Mouse (Mus musculus) limb, embryonic 14.5 days (tissue): ENCODE measurements at regions not wholly inside any gene's neighbourhood (a gene's known extent, or its start where the extent isn't known, plus 50 kb on each side); places are given as distances from the start of the nearest gene placed in this dataset.
A peak's percentile ranks its signal among the peaks of the same experiment; 100 is the strongest.

Experiments used
- ATAC-seq: fragments of 200-750 bp; cut with Nextera tagmentation; 2 replicates; pipeline ENCODE4 v1.8.0; 2017; ENCODE audit warnings: low read depth, moderate number of reproducible peaks, moderate TSS enrichment; ENCODE audit not compliant: low FRiP score
- DNase-seq: peaks from one replicate; pipeline ENCODE4 v3.0.0-alpha.2; 2015; ENCODE audit warnings: low spot score
- H3K27ac ChIP-seq: fragments of 300-500 bp; sonication (generic); replicated peaks from 2 replicates; pipeline ENCODE4 v1.5.1; 2014; ENCODE audit warnings: low read depth, mild to moderate bottlenecking, low read length, moderate library complexity, mixed read lengths
- H3K27me3 ChIP-seq: fragments of 300-500 bp; sonication (generic); 2 replicates; pipeline ENCODE4 v1.6.1; 2014; ENCODE audit warnings: low read length, mixed read lengths; ENCODE audit not compliant: control insufficient read depth, insufficient read depth
- H3K36me3 ChIP-seq: fragments of 300-500 bp; sonication (generic); 2 replicates; pipeline ENCODE4 v1.6.1; 2014; ENCODE audit warnings: mild to moderate bottlenecking, low read length, moderate library complexity, mixed read lengths; ENCODE audit not compliant: control insufficient read depth, insufficient read depth
- H3K4me1 ChIP-seq: fragments of 300-500 bp; sonication (generic); 2 replicates; pipeline ENCODE4 v1.6.1; 2014; ENCODE audit warnings: antibody characterized with exemption, low read length, mixed read lengths; ENCODE audit not compliant: control insufficient read depth, insufficient read depth
- H3K4me2 ChIP-seq: fragments of 300-500 bp; sonication (generic); replicated peaks from 2 replicates; pipeline ENCODE4 v1.6.1; 2014; ENCODE audit warnings: low read depth, mild to moderate bottlenecking, low read length, moderate library complexity; ENCODE audit not compliant: severe bottlenecking
- H3K4me3 ChIP-seq: fragments of 300-500 bp; sonication (generic); replicated peaks from 2 replicates; pipeline ENCODE4 v1.5.1; 2014; ENCODE audit warnings: low read length
- H3K9ac ChIP-seq: fragments of 300-500 bp; sonication (generic); 2 replicates; pipeline ENCODE4 v1.6.1; 2014; ENCODE audit warnings: mild to moderate bottlenecking, low read depth, low read length, moderate library complexity; ENCODE audit not compliant: severe bottlenecking
- H3K9me3 ChIP-seq: fragments of 300-500 bp; sonication (generic); 2 replicates; pipeline ENCODE4 v1.6.1; 2016; ENCODE audit warnings: low read length; ENCODE audit not compliant: control insufficient read depth
- POLR2A ChIP-seq: fragments of 200-500 bp; IDR thresholded peaks from 2 replicates; pipeline ENCODE4 v1.8.0; 2012; ENCODE audit warnings: inconsistent platforms, mild to moderate bottlenecking, moderate library complexity, borderline replicate concordance; ENCODE audit not compliant: insufficient read depth, insufficient read length; ENCODE audit errors: extremely low read depth
- WGBS: fragments of 180-500 bp; shearing (Covaris S2); extraction: QIAGEN DNeasy Blood & Tissue Kit; methylation state at CpG from one replicate; pipeline ENCODE4 v1.1.7; 2014; 5-methylcytosine and 5-hydroxymethylcytosine counted together

DNA sequence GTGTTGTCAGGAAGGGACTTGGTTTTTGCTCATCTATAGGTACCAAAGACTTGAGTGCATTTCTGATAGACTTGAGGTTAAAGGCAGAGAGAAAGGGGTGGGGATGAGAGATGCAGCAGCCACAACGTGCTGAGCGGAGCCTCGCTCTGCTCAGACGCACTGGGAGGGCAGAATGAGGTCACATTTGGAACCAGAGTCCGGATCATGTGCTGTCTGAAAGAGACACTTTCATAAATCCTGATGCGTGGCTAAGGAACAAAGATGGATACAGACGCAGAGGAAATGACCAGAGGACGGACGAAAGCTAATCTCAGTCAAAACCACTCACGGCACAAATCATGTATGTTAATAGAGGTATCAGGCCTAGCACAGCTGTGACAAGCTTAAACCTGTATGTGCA is 145.0 kb upstream of the A530016L24Rik start:
- Histone ChIP-seq H3K4me2 (no peak overlapping the region), H3K4me1 (peaks cover 1% of the 10 kb centered on the region; the same call in 1 of the 2 replicates), H3K36me3 (no peaks in the 10 kb centered on the region), H3K9ac (no peak overlapping the region), H3K27me3 (no peaks in the 10 kb centered on the region), H3K9me3 (peaks cover 4% of the 10 kb centered on the region; the same call in 1 of the 2 replicates), H3K4me3 (no peak overlapping the region), H3K27ac (no peak overlapping the region)
- ATAC-seq: no peak
- WGBS: 65% methylated on average over 10 of the region's 10 CpGs
- TF ChIP-seq POLR2A: no peak
- DNase-seq: no peak

GRCm38 (mm10) chr12:112345797-112346196 is 143.5 kb upstream of the A530016L24Rik start:
- H3K9me3 ChIP-seq: peaks cover 4% of the 10 kb centered on the region; the same call in 1 of the 2 replicates
- no peak for ATAC-seq
- whole genome bisulfite sequencing: 60% methylated on average over 5 of the region's 5 CpGs

DNA sequence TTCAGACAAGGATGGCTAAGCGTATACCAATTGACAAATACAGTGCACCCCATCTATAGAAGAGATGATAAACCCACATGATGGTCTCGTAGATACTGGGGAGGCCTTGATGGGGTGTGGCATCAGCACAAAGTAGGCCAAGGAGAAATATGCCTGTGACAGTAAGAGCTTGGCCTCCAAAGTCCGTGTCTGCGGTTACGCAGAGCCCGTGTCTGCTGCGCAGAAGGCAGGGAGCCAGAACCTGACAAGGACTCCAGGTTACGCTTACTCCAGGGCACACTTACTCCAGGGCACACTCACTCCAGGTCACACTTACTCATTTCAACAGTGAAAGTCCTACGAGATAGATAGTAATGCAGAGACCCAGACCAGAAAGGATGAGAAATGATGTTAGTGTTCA is 141.1 kb upstream of the A530016L24Rik start:
- TF ChIP-seq POLR2A: no peak
- H3K36me3 ChIP-seq: no peaks in the 10 kb centered on the region
- ATAC-seq (no peak), DNase-seq (no peak)
- H3K9me3 ChIP-seq: peaks cover 4% of the 10 kb centered on the region; the same call in 1 of the 2 replicates
- H3K4me2 ChIP-seq: no peak overlapping the region
- H3K4me3 ChIP-seq: no peak overlapping the region
- H3K4me1 ChIP-seq: peaks cover 18% of the 10 kb centered on the region
- WGBS: 91% methylated on average over 9 of the region's 9 CpGs
- no peak overlapping the region for H3K27ac ChIP-seq
- H3K9ac ChIP-seq: no peak overlapping the region
- no peaks in the 10 kb centered on the region for H3K27me3 ChIP-seq

More at GRCm38 (mm10) chr12:112345797-112346196, 143.5 kb upstream of the A530016L24Rik start:
- Histone ChIP-seq H3K4me3 (no peak overlapping the region), H3K4me1 (peaks cover 16% of the 10 kb centered on the region), H3K9ac (no peak overlapping the region), H3K27me3 (no peaks in the 10 kb centered on the region), H3K4me2 (no peak overlapping the region), H3K27ac (no peak overlapping the region), H3K36me3 (no peaks in the 10 kb centered on the region)
- DNase-seq: no peak
- TF ChIP-seq POLR2A: no peak

GRCm38 (mm10) chr12:112349676-112350318 is 139.5 kb upstream of the A530016L24Rik start:
- no peak for TF ChIP-seq POLR2A
- Histone ChIP-seq H3K4me3 (no peak overlapping the region), H3K4me2 (no peak overlapping the region), H3K27me3 (no peaks in the 10 kb centered on the region), H3K36me3 (no peaks in the 10 kb centered on the region), H3K27ac (0 out of 2 replicates have a peak overlapping the region, but pooled peaks have one; percentile 26), H3K9ac (peak overlapping the region; percentile 25), H3K4me1 (peaks cover 18% of the 10 kb centered on the region), H3K9me3 (peaks cover 4% of the 10 kb centered on the region; the same call in 1 of the 2 replicates)
- DNase-seq: no peak
- ATAC-seq: no peak
- 53% methylated on average over 17 of the region's 17 CpGs for WGBS

DNA sequence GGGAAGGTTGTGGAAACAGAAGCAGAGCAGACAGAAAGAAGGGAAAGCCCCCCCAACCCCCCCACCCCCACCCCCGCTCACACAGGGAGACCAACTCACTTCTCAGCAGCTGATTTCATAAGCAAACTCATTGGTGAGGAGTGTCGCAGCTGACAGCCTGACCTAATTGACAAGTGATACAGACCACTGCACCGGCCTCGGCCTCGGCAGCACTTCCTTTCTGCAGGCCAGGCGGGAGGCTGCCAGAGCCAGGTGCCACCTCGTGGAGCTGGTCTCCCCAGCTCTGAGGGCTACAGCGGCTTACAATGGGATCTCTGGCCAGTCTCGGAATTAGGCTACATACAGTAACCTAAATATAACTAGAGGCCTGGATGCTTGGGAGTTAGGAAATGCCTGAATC is 138.5 kb upstream of the A530016L24Rik start:
- H3K4me1 ChIP-seq: peaks cover 18% of the 10 kb centered on the region
- ATAC-seq: no peak
- H3K27ac ChIP-seq: no peak overlapping the region
- no peaks in the 10 kb centered on the region for H3K27me3 ChIP-seq
- H3K4me2 ChIP-seq: no peak overlapping the region
- peaks cover 4% of the 10 kb centered on the region; the same call in 1 of the 2 replicates for H3K9me3 ChIP-seq
- no peak for DNase-seq
- H3K36me3 ChIP-seq: no peaks in the 10 kb centered on the region
- H3K4me3 ChIP-seq: no peak overlapping the region
- 28% methylated on average over 9 of the region's 9 CpGs for WGBS
- no peak overlapping the region for H3K9ac ChIP-seq
- no peak for TF ChIP-seq POLR2A

GRCm38 (mm10) chr12:112363349-112363748 is 125.9 kb upstream of the A530016L24Rik start:
- H3K36me3 ChIP-seq: no peaks in the 10 kb centered on the region
- DNase-seq: peak; percentile 45
- no peak overlapping the region for H3K4me2 ChIP-seq
- peaks cover 8% of the 10 kb centered on the region; the same call in 1 of the 2 replicates for H3K9me3 ChIP-seq
- peaks cover 8% of the 10 kb centered on the region; the same call in 1 of the 2 replicates for H3K4me1 ChIP-seq
- no peak overlapping the region for H3K27ac ChIP-seq
- no peak for ATAC-seq
- no peak overlapping the region for H3K9ac ChIP-seq
- TF ChIP-seq POLR2A: no peak
- 32% methylated on average over 3 of the region's 3 CpGs for WGBS
- H3K4me3 ChIP-seq: no peak overlapping the region
- no peaks in the 10 kb centered on the region for H3K27me3 ChIP-seq
